Mouse (Mus musculus): ENCODE results near the gene Runx1.
A peak's percentile ranks its signal among the peaks of the same experiment; 100 is the strongest.

Gene Runx1

GRCm38 (mm10) chr16:92825908-92826650 lies at the start of gene Runx1:
Runx1 (minus strand) TSS chr16:92826149.
- no peak for DNase-seq (ENCODE audit: low read depth, low spot score)

- DNase-seq (ENCODE audit: low read depth, low spot score), result no peak
Measured at GRCm38 (mm10) chr16:92874015-92874414, 48.1 kb upstream of the Runx1 start.

- no peak for DNase-seq (ENCODE audit: low read depth, low spot score)
Measured at GRCm38 (mm10) chr16:92871728-92872127, 45.8 kb upstream of the Runx1 start.

DNA sequence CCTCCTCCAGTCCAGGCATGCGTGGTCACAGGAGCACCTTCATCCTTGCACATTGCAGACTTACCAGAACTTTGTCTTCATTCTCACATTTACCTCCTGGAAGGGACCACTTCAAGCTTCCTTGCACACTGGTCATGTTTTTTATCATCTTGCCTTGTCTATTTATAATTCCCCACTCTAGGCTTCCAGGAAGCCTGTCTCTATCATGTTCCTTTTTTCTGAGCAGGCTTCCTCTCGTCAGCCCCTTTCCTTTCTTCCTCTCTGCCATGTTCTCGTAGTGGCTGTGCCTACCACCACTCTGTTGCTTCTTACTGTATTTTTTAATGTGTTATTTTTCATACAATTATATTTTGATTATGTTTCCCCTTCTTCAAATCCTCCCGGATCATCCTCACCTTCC lies 42.6 kb upstream of the Runx1 start:
- no peak for DNase-seq (ENCODE audit: low read depth, low spot score)

DNA sequence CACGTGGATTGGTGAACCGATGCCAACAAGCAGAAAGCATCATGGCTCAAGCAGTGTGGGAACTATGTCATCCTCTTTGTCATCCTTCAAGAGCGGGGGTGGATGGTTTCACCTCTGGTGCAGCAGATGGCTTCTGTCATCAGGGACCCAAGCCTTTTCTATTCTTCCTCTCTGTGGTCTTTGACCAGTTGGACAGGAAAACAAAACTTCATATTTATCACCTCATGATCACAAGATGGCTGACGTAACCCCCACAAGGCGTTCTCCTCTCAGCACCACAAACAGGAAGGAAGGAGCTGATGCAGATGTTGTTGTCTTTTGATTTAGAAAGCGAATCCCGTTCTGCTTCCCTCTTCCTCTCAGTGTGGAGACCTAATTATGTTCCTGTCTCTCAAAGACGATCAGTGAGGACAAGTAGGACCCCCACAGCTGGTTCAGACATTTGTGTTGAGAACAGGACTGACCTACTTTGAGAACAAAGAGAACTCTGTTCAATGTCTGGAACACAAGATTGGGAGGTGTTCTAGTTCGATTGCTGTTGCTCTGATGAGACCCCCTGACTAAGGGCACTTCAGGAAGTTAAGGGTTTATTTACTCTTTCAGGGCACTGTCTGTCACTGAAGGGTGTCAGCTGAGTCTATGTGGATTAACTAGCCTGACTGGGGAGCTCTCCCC lies 41.4 kb upstream of the Runx1 start:
- DNase-seq (ENCODE audit: low read depth, low spot score), result no peak

- no peak for DNase-seq (ENCODE audit: low read depth, low spot score)
Measured at GRCm38 (mm10) chr16:92865314-92865713, 39.4 kb upstream of the Runx1 start.

- no peak for DNase-seq (ENCODE audit: low read depth, low spot score)
Measured at GRCm38 (mm10) chr16:92864191-92864590, 38.2 kb upstream of the Runx1 start.

DNA sequence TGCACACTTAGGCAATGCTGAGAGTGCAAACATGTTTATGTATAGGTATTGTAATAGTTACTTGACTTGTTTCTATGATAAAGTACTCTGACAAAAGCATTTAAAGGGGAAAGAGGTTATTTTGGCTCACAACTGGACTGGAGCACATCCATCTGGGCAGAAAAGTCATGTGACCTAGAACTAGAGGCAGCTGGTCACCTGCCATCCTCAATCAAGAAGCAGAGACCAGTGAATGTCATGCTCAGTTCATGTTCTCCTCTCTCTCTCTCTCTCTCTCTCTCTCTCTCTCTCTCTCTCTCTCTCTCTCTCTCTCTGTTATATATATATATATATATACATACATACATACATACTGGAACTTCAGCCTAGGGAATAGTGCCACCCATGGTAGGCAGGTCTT lies 37.2 kb upstream of the Runx1 start:
- no peak for DNase-seq (ENCODE audit: low read depth, low spot score)

GRCm38 (mm10) chr16:92862430-92862829 lies 36.5 kb upstream of the Runx1 start:
- DNase-seq (ENCODE audit: low read depth, low spot score), result no peak

GRCm38 (mm10) chr16:92861571-92861970 lies 35.6 kb upstream of the Runx1 start:
- DNase-seq (ENCODE audit: low read depth, low spot score), result no peak

DNA sequence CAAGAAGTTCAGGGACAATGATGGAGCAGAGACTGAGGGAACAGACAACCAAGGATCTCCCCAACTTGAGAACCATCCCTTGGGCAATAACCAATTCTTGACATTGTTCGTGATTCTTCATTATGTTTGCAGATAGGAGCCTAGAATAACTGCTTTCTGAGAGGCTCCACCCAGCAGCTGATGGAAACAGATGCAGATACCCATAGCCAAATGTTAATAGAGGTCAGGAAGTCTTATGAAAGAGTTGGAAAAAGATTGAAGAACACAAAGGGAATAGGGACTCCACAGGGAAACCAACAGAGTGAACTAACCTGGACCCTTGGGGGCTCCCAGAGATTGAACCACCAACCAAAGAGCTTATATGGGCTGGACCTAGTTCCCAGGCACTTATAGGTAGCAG lies 34.7 kb upstream of the Runx1 start:
- no peak for DNase-seq (ENCODE audit: low read depth, low spot score)

- no peak for DNase-seq (ENCODE audit: low read depth, low spot score)
Measured at GRCm38 (mm10) chr16:92856779-92857178, 30.8 kb upstream of the Runx1 start.

GRCm38 (mm10) chr16:92852276-92852675 lies 26.3 kb upstream of the Runx1 start:
- no peak for DNase-seq (ENCODE audit: low read depth, low spot score)

DNA sequence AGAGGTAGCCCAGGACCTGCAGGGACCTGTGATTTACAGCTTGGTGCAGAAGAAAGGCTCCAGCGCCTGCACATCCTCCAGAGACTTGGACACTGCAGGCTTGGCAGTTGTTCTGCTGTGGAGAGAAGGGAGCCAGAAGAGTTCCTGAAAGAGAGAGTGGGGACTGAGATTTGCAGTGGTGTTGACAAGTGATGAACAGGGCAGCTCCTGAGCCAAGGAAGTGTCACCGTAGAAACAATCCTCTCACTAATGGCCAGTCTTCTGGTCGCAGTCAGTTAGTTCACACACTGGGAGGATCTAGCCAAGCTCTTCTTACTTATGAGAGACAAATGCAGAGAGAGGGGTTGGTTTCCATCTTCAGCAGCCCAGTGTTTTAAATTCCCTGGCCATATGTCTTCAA lies 24.5 kb upstream of the Runx1 start:
- no peak for DNase-seq (ENCODE audit: low read depth, low spot score)

GRCm38 (mm10) chr16:92847762-92848300 lies 21.9 kb upstream of the Runx1 start:
- DNase-seq (ENCODE audit: low read depth, low spot score), result no peak

DNA sequence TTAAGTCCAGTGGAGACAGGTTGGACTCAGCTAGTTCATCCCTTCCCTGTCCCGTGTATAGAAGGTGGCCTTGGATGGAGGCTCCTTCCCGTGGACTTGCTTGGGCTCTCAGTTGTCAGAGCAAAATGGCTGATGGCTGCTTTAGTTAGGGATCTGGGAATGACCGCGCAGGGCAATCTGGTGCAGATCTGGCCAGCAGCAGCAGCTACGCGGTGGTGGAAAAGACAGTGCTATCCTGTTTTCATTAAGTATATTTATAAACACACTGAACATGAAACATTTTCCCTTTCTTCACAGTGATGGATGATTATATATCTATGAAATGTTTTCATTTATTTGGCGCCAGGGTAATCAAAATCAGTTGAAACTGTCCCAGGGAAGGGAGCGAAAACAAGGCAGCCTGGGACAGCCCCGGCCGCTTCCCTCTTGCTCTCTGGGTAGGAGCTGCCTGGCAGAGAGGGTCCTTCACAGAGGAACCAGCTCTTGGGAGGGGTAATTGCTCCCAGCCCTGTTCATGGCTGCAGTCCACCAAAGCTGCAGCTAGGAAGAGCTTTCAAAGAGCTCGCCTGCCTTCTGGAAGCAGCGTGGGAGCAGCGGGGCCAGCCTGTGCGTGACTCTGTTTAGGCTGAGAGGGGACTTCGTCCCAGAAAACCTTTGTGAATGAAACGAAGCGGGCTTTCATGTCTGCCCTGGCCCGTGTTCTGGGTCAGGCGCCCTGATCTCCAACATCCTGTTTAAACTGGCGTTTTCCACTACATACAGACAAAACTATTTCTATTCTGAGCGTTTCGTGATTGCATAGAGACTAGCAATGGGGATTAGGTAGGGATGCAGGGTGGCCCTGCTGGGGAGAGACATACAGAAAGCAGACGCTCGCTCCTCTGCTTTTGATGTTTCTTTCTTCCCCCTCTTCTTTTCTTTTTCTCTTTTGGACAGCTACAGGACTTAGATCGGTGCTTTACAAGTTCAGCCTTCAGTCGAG lies 19.6 kb upstream of the Runx1 start:
- no peak for DNase-seq (ENCODE audit: low read depth, low spot score)

GRCm38 (mm10) chr16:92838709-92839108 lies 12.8 kb upstream of the Runx1 start:
- DNase-seq (ENCODE audit: low read depth, low spot score), result no peak

DNA sequence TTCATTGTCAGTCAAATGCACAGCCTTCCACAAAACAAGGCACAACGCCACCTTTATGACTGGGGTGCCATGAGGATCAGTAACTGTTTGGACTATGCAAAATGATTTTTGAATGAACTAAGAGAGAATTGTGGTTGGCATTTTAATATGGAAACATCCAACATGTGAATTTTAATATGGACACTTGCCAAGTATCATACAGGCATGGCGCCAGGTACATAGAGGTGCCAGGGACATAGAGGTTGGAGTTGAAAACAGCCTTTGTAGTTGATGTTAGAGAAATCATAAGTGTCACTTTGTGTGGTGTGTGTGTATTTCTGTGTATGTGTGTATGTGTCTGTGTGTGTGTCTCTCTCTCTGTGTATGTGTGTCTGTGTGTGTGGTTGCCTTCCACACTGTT lies 5.4 kb upstream of the Runx1 start:
- DNase-seq (ENCODE audit: low read depth, low spot score), result no peak

DNA sequence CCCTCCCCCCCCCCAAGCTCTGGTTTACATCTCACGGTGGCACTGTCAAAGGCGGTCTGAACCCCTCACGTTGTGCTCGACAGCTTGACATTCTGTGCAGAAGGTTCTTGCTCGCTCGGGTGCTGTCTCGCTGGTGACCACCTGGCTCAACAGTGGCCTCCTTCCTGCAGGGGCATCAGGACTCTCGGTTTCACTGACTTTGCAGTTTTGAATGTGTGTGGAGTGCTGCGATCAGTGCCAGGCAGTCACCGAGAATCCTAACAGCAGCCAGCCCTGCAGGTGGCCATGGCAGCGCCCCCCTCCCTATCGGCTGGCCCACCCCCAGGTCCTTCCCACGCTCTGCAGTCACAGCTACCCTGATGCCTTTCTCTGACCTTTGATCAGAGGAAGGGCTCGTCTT lies 4.5 kb upstream of the Runx1 start:
- no peak for DNase-seq (ENCODE audit: low read depth, low spot score)

DNA sequence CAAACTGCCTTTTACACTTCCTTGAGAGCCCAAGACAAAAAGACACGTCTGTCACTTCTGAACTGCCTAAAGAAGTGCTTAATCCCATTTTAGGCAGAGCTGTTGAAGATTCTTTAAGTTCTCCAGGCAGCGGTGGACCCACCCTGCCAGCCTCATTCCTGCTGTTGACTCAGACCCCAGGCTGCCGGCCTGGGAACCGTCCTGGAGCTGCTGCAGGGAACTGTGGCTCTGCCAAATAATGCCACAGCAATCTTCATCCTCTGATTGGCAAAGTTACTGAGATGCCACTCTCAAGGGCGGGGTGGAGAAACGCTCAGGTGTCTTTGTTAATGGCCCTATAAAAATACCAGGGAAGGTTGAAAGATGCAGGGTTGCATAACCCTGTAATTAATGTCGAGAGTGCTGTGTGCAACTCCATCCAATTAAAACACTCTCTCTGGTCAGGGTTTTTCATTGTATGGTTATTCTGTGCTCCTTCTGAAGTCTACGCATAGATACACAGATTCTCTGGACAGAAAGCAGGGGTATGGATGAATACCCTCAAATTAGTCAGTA lies 2.4 kb upstream of the Runx1 start:
- DNase-seq (ENCODE audit: low read depth, low spot score), result peak; percentile 28

DNA sequence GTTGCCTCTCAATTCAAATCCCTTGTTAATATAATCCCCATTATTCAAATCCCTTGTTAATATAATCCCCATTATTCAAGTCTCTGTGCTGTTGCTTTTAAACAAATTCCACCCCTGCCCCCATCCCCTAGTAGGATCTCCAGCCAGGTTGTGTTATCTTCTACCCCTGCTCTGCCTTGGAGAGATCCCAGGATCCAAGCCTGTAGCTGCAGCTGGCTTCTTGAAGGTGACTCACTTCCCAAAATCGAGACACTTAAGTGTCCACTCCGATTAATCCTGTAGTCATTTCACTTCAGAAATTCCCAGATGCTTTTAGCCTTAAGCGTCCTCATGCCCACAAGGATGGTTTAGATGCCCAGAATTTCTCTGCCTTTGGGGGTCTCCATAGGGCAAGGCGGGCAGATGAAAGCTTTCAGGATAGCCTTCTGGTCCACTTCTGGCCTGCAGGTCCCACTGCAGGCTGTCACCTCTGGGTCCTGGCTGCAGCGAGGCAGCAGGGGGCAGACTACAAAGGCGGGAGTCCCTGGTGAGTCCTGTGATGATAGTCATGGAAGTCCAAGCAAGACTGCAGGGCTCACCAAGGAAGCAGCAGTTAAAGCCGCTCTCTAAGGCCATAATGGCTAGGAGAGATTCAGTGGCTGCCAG lies 1.8 kb upstream of the Runx1 start:
- DNase-seq (ENCODE audit: low read depth, low spot score), result peak; percentile 40

All from ZHBTc4 (cell line).